Mouse (Mus musculus) midbrain, embryonic 10.5 days (tissue): ENCODE measurements around the gene Klhl21. TPM values are rescaled to one million over a fixed set of nuclear protein-coding genes. Genes with fewer than 3 reads are reported as not detected.
A peak's percentile ranks its signal among the peaks of the same experiment; 100 is the strongest.
"Not testable (repeated sequence)": the region's sequence is repeated elsewhere in the genome, so short reads cannot be mapped to it uniquely, and the experiment has no call there.

ENCODE experiments used
- DNase-seq: peaks from one replicate; pipeline ENCODE4 v3.0.0-alpha.2; 2017; ENCODE audit warnings: low spot score
- H3K27ac ChIP-seq: fragments of 300-500 bp; sonication (generic); replicated peaks from 2 replicates; pipeline ENCODE4 v1.5.1; 2016; ENCODE audit warnings: mild to moderate bottlenecking
- H3K27me3 ChIP-seq: fragments of 300-500 bp; sonication (generic); 2 replicates; pipeline ENCODE4 v1.6.1; 2016; ENCODE audit warnings: low read depth, mild to moderate bottlenecking; ENCODE audit not compliant: poor library complexity, severe bottlenecking
- H3K36me3 ChIP-seq: fragments of 300-500 bp; sonication (generic); 2 replicates; pipeline ENCODE4 v1.6.1; 2016; ENCODE audit warnings: mild to moderate bottlenecking, moderate library complexity
- H3K4me1 ChIP-seq: fragments of 300-500 bp; sonication (generic); 2 replicates; pipeline ENCODE4 v1.6.1; 2016
- H3K4me3 ChIP-seq: fragments of 300-500 bp; sonication (generic); 2 replicates; pipeline ENCODE4 v1.5.1; 2016; ENCODE audit warnings: mild to moderate bottlenecking, moderate library complexity
- H3K9me3 ChIP-seq: fragments of 300-500 bp; sonication (generic); replicated peaks from 2 replicates; pipeline ENCODE4 v1.6.1; 2016; ENCODE audit warnings: mild to moderate bottlenecking
- WGBS: fragments of 180-500 bp; shearing (Covaris S2); methylation state at CpG from one replicate; pipeline ENCODE4 v1.1.7; 2016; 5-methylcytosine and 5-hydroxymethylcytosine counted together
- polyA plus RNA-seq: library from polyadenylated mRNA; unstranded; fragments of >200 nt; fragmentation: Nextera tagmentation; extraction: Ambion mirVana; gene quantifications from 2 replicates; pipeline ENCODE4 v1.2.1, GENCODE M21; 2016

Klhl21 gene
- polyA plus RNA-seq, 1 experiment from 2014 or later, result 8.5 TPM

GRCm38 (mm10) chr4:152029997-152030396, 21.4 kb downstream of the Klhl21 start:
- peaks cover 65% of the 10 kb centered on the region for H3K4me1 ChIP-seq
- no peak overlapping the region for H3K4me3 ChIP-seq
- no peaks in the 10 kb centered on the region for H3K9me3 ChIP-seq
- H3K36me3 ChIP-seq, result peaks cover 15% of the 10 kb centered on the region
- WGBS, result 71% methylated on average over 4 of the region's 4 CpGs
- no peak overlapping the region; the same call in 1 of the 2 replicates for H3K27ac ChIP-seq
- H3K27me3 ChIP-seq, result peaks cover 14% of the 10 kb centered on the region
- no peak for DNase-seq

- Histone ChIP-seq H3K9me3 (no peaks in the 10 kb centered on the region), H3K36me3 (no peaks in the 10 kb centered on the region), H3K27me3 (peaks cover 14% of the 10 kb centered on the region), H3K4me3 (no peak overlapping the region), H3K4me1 (peaks cover 41% of the 10 kb centered on the region), H3K27ac (no peak overlapping the region)
- WGBS, result 86% methylated on average over 13 of the region's 13 CpGs
- no peak for DNase-seq
Measured at GRCm38 (mm10) chr4:152032922-152033321, 24.3 kb downstream of the Klhl21 start.

- peaks cover 42% of the 10 kb centered on the region for H3K4me1 ChIP-seq
- H3K27ac ChIP-seq, DNase-seq, H3K9me3 ChIP-seq, H3K4me3 ChIP-seq, H3K36me3 ChIP-seq: not testable (repeated sequence)
- H3K27me3 ChIP-seq, result peaks cover 14% of the 10 kb centered on the region
- WGBS, result 89% methylated on average over 6 of the region's 6 CpGs
Measured at GRCm38 (mm10) chr4:152036464-152036863, 27.9 kb downstream of the Klhl21 start.

DNA sequence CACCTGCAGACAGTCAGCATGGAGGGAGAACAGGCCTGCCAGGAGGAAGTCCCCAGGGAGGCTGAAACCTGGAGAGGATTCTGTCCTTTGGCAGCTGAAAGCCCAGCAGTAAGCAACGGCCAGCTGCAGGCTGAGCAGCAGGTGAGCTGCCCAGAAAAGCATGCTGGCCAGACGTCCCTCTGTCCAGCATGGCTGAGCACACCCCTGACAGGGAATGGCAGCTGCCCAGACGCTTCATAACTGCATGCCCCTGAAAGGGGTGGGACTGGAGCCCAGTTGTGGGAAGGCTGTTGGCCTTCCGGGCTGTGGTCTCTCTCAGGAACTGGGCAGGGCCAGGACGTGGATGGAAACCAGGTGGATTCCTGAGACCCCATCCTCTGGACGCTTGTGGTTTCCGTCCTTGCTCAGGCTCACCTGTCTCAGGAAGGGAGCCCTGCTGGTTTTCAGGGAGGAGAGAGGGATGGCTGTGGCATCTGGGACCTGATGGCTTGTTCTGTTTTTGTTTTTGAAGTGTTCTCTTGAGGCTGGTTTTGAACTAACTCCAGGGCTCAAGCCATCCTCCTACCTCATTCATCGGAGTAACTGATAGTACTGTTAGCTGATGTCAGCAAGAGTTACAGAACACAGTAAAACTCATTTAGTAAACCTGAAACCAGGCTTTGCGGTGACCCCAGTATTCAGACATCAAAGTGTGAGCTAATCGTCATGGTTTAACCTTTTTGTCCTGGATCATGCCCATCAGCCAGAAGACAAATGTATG, 29.8 kb downstream of the Klhl21 start, which contains the start of gene Tas1r1:
Gene Tas1r1 (minus strand): TSS at position 344 of the 760 bp plus-strand sequence.
- WGBS, result 51% methylated on average over 10 of the region's 10 CpGs
- Histone ChIP-seq H3K4me1 (peaks cover 30% of the 10 kb centered on the region), H3K36me3 (peaks cover 26% of the 10 kb centered on the region), H3K9me3 (no peaks in the 10 kb centered on the region), H3K4me3 (peak within 1 kb of the TSS; percentile 100), H3K27me3 (0 out of 2 replicates have a peak, but pooled peaks cover 3% of the 10 kb centered on the region), H3K27ac (peak within 1 kb of the TSS; percentile 87)
- no peak for DNase-seq

- peaks cover 34% of the 10 kb centered on the region for H3K36me3 ChIP-seq
- no peaks in the 10 kb centered on the region for H3K9me3 ChIP-seq
- H3K27me3 ChIP-seq, result 0 out of 2 replicates have a peak, but pooled peaks cover 3% of the 10 kb centered on the region
- under 1% methylated on average over 86 of the region's 86 CpGs for WGBS
- DNase-seq, result peak; percentile 93
- peaks cover 30% of the 10 kb centered on the region for H3K4me1 ChIP-seq
- peak within 1 kb of the TSS; percentile 100 for H3K4me3 ChIP-seq
- peak within 1 kb of the TSS; percentile 87 for H3K27ac ChIP-seq
Measured at GRCm38 (mm10) chr4:152038985-152039830, 30.6 kb downstream of the Klhl21 start, which contains the start of gene Nol9. Gene Nol9, plus strand, starts transcription at chr4:152039321.

DNA sequence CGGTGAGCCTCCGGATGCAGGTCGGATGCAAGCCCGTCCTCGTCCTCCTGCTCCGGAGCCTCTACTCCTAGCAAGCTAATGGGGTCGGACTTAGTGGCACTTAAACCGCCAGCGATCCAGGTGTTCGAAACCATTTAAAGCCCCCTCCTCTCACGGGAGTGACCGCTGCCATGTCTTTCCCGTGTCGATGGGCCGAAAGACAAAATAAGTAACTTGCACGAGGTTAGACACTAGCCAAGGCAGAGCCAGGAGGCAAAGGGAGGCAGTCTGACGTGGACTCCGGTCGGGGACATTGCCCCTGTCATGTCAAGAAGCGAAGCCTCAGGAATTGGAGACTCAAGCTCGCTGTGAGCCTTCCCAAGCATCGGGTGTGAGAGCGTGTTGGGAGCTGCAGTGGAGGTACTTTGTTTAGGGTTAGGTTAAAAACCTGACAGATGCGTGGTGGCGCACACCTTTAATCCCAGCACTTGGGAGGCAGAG, 31.3 kb downstream of the Klhl21 start:
- Histone ChIP-seq H3K4me3 (peak overlapping the region; percentile 100), H3K36me3 (peaks cover 41% of the 10 kb centered on the region), H3K9me3 (no peaks in the 10 kb centered on the region), H3K4me1 (peaks cover 30% of the 10 kb centered on the region), H3K27ac (peak overlapping the region; percentile 87), H3K27me3 (no peaks in the 10 kb centered on the region)
- WGBS, result 4% methylated on average over 25 of the region's 25 CpGs
- no peak for DNase-seq

GRCm38 (mm10) chr4:152041924-152042641, 33.5 kb downstream of the Klhl21 start:
- Histone ChIP-seq H3K4me1 (peaks cover 30% of the 10 kb centered on the region), H3K27me3 (no peaks in the 10 kb centered on the region), H3K9me3 (no peaks in the 10 kb centered on the region), H3K36me3 (peaks cover 63% of the 10 kb centered on the region), H3K27ac (no peak overlapping the region), H3K4me3 (no peak overlapping the region)
- DNase-seq, result no peak
- WGBS, result 96% methylated on average over 22 of the region's 22 CpGs

DNA sequence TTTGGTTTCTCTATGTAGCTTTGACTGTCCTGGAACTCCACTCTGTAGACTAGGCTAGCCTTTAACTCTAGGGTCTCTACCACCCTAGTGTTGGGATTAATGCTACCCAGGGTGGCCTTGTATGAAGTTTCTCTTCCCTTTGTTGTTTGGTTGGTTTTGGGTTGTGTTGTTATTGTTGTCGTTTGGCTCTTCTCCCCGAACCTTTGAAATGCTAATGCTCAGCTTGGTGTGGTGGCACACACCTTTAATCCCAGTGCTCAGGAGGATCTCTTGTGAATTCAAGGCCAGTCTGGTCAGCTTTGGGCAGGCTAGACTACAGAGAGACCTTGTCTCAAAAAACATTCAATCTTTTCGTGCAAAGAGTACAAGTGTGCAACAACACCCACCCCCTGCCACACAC, 34.6 kb downstream of the Klhl21 start:
- Histone ChIP-seq H3K27ac (no peak overlapping the region), H3K36me3 (peaks cover 74% of the 10 kb centered on the region), H3K4me1 (peaks cover 28% of the 10 kb centered on the region), H3K4me3 (no peak overlapping the region), H3K9me3 (no peaks in the 10 kb centered on the region), H3K27me3 (no peaks in the 10 kb centered on the region)
- WGBS, result 88% methylated on average over 3 of the region's 3 CpGs
- DNase-seq, result no peak

DNA sequence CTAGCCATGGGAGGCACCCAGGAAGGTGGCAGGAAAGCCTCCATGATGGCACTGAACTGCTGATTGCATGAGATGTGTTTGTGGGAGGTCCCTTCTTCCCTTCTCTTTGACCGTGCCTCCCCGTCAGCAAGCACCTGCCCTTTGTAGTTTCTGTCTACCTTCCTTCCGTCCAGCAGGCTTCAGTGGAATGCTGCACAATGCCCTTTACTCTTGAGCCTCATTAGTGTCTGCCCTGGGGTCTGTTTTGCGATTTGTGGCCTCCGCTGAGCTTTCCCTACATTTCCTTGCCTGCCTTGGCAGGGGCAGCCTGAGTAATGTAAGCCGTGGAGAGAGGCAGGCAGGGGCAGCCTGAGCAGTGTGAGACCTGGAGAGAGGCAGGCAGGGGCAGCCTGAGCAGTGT, 36.0 kb downstream of the Klhl21 start:
- no peak overlapping the region for H3K4me3 ChIP-seq
- WGBS, result 90% methylated on average over 6 of the region's 6 CpGs
- peaks cover 16% of the 10 kb centered on the region for H3K4me1 ChIP-seq
- peaks cover 87% of the 10 kb centered on the region for H3K36me3 ChIP-seq
- H3K9me3 ChIP-seq, result no peaks in the 10 kb centered on the region
- no peak for DNase-seq
- H3K27ac ChIP-seq, result no peak overlapping the region
- H3K27me3 ChIP-seq, result no peaks in the 10 kb centered on the region

GRCm38 (mm10) chr4:152062390-152063110, 53.9 kb downstream of the Klhl21 start:
- WGBS, result 75% methylated on average over 9 of the region's 9 CpGs
- Histone ChIP-seq H3K36me3 (peaks cover 44% of the 10 kb centered on the region), H3K4me1 (0 out of 2 replicates have a peak, but pooled peaks cover under 1% of the 10 kb centered on the region), H3K27ac (no peak overlapping the region), H3K4me3 (no peak overlapping the region), H3K9me3 (no peaks in the 10 kb centered on the region), H3K27me3 (no peaks in the 10 kb centered on the region)
- no peak for DNase-seq

DNA sequence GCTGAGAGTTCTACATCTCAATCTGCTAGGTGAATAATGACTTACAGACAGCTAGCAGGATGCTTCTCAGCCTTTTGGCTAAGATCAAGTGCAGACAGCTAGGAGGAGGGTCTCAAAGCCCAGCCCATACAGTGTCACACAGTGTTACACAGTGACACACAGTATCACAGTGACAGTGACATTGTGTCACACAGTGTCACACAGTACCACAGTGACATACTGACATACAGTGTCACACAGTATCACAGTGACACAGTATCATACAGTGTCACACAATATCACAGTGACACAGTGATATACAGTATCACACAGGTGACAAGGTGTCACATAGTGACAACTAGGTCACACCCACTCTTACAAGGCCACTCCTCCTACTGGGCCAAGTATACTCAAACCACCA, 58.7 kb downstream of the Klhl21 start:
- peaks cover 4% of the 10 kb centered on the region; the same call in 1 of the 2 replicates for H3K36me3 ChIP-seq
- DNase-seq, result no peak

More for the DNA sequence above, 58.7 kb downstream of the Klhl21 start:
- Histone ChIP-seq H3K4me3 (no peak overlapping the region), H3K27me3 (no peaks in the 10 kb centered on the region), H3K9me3 (no peaks in the 10 kb centered on the region), H3K27ac (peak overlapping the region; percentile 58; the same call in 1 of the 2 replicates), H3K4me1 (peaks cover 28% of the 10 kb centered on the region)
